Mouse (Mus musculus): ENCODE data around the gene Hsp90aa1. TPM values are rescaled to one million over a fixed set of nuclear protein-coding genes. Genes with fewer than 3 reads are reported as not detected.

The Hsp90aa1 gene
- polyA plus RNA-seq (2012): 231 and 303 TPM in 2 replicates

DNA sequence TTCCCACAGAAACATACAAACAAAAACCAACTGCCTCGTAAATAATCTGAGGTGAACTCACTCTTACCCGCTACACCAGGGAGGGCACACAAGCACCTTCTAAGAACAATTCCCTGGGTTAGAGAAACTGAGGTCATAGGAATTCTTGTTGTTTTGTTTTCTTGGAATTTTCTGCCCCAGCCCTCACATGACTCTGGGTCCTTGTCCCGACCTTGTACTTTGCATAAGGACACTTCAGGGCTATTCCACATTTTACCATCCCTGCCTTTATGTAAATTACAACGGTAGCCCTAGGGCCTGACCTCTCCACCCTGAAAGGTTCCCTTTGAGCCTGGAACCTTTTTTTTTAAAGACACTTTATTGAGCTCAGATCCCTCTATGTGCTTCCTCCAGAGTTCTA is at the start of gene Hsp90aa1:
Gene Hsp90aa1 (minus strand): TSS at position 173 of the 400 bp plus-strand sequence.

GRCm38 (mm10) chr12:110737170-110738157 is 34.9 kb upstream of the Hsp90aa1 start, which contains the start of gene Wdr20:
Wdr20 (plus strand) TSS chr12:110737944.

DNA sequence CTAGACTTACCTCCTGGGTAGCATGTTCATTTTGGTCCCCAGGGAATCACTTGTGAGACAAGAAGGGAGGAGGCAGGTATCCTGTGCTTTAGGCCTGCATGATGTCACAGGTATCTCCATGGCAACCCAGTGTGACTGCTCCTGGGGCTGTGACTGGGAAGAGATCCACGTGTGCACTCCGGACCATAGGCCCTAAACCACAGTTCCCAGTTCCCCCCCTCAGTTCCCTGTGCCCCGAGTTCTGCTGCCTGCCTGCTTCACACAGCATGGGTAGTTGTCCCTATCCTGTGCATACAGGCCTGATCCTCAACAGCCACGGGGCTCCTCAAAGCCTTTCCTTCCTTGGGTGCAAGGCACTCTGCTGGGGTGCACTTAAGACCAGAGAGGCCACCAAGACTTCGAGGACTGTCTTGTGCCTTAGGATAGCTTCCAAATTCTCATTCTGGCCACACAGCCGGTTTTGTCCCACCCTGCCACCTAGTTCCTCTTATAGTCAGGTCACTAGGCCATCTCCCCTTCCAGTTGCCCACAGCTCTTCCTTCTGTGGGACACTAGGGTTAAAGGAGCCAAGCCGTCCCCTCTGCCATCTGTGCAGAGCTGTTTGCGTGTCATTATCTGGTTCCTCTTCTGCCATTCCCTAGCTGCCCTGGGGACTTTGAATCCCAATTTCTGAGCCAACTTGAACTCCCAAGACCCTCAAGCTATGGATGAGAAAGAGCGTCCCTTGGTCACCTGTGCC is 19.8 kb downstream of the Hsp90aa1 start, which contains the start of gene 1700001K19Rik:
Gene 1700001K19Rik (minus strand): TSS at position 59 of the 739 bp plus-strand sequence.

Other genes starting within 250 kb of the Hsp90aa1 start
- gene Dync1h1, start 101.3 kb downstream of the Hsp90aa1 start, polyA plus RNA-seq (2012): 187 and 277 TPM in 2 replicates
- gene 1700001K19Rik, start 20.1 kb downstream of the Hsp90aa1 start, polyA plus RNA-seq (2012): 0.05 and 0.21 TPM in 2 replicates
- gene Wdr20, start 35.2 kb upstream of the Hsp90aa1 start, polyA plus RNA-seq (2012): 6.6 and 9.2 TPM in 2 replicates
- 0.91 and 1.1 TPM in 2 replicates for gene Mok, start 138.2 kb upstream of the Hsp90aa1 start, polyA plus RNA-seq (2012)
- gene Zfp839, start 147.5 kb upstream of the Hsp90aa1 start, polyA plus RNA-seq (2012): 6.8 and 7.9 TPM in 2 replicates
- 6.7 and 7.1 TPM in 2 replicates for gene Cinp, start 186.4 kb upstream of the Hsp90aa1 start, polyA plus RNA-seq (2012)
- 3.0 and 3.1 TPM in 2 replicates for gene Tecpr2, start 186.5 kb upstream of the Hsp90aa1 start, polyA plus RNA-seq (2012)

Data from megakaryocyte-erythroid progenitor cell, adult 5 weeks (primary cell).